Mouse (Mus musculus): Measurements from ENCODE around the gene Igbp1. TPM values are rescaled to one million over a fixed set of nuclear protein-coding genes. Genes with fewer than 3 reads are reported as not detected.

Igbp1 gene
- polyA plus RNA-seq, 1 experiment from 2014 or later, result 40.9 TPM

DNA sequence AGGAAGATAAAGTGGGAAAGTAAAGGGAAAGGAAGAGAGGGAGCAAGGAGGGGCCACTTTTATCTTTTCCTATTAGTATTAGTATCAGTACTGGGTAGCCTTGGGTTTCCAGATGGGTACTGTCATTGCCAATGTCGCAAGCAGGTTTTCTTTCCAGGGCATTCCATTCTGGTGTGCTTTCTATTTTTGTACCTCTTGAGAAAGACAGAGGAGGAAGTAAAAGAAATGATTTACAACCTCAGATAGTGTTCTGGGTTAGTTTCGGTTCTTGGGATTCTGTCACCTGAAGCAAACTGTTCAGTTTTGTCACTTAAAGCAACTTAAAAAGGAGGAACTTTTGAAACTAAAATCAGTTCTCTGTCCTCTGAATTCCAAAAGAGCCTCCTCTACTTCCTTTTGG lies 24.4 kb downstream of the Igbp1 start:
- DNase-seq (ENCODE audit: low spot score), result no peak
- H3K9me3 ChIP-seq (replicated peaks), result no peaks in the 10 kb centered on the region
- no peak overlapping the region for H3K4me3 ChIP-seq
- H3K27ac ChIP-seq (replicated peaks), result no peak overlapping the region
- 97% methylated on average over 2 of the region's 2 CpGs for WGBS
- H3K36me3 ChIP-seq, result peaks cover 23% of the 10 kb centered on the region
- H3K4me1 ChIP-seq, result no peaks in the 10 kb centered on the region
- peaks cover 95% of the 10 kb centered on the region for H3K27me3 ChIP-seq (ENCODE audit: low read depth, poor library complexity, severe bottlenecking)

DNA sequence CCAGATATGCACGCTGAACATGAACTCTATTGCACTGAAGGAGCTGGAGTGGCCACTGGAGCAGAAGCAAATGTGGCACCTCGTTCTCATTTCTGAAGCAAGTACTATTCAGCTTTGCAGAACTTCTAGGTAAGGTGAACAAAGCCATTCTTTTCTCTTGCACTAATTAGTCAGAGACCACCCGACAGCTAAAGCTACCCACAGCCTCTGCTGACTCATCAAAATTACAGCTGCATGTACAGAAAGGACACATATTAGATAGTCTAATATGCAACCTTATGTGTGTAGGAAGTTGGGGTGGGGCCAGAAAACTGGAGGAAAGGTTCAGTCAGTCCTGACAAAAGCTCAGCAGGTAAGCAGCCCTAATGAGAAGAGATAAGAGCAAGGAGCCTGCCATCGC lies 30.4 kb downstream of the Igbp1 start, which contains the start of gene Dgat2l6:
Dgat2l6 (plus strand) TSS at position 368 of the 400 bp plus-strand sequence.
- no peak for DNase-seq (ENCODE audit: low spot score)
- H3K27me3 ChIP-seq (ENCODE audit: low read depth, poor library complexity, severe bottlenecking), result peaks cover 95% of the 10 kb centered on the region
- no peak within 1 kb of the TSS for H3K27ac ChIP-seq (replicated peaks)
- WGBS, result 85% methylated on average over 4 of the region's 4 CpGs
- H3K9me3 ChIP-seq (replicated peaks), result no peaks in the 10 kb centered on the region
- no peaks in the 10 kb centered on the region for H3K36me3 ChIP-seq
- no peaks in the 10 kb centered on the region for H3K4me1 ChIP-seq
- H3K4me3 ChIP-seq, result no peak within 1 kb of the TSS

DNA sequence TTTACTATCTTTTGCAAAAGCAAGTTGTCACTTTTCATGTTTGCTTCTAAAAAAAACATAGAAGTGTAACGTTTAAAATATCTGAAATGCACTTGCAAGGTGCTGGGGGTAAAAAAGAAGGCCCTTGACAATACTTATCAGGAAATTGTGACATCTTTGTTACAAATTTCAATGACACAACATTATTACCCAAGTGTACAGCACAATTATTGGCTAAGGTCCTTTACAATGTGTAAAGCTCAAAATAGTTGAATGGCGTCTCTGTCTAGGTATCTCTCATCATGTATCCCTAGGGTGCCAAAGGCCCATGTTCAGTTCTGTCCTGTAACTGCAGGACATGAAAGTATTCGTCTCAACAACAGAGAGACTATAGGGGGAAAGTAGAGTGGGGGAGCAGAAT lies 61.9 kb downstream of the Igbp1 start:
- 84% methylated on average over 3 of the region's 3 CpGs for WGBS
- H3K36me3 ChIP-seq, result no peaks in the 10 kb centered on the region
- H3K27me3 ChIP-seq (ENCODE audit: low read depth, poor library complexity, severe bottlenecking), result peaks cover 56% of the 10 kb centered on the region
- no peaks in the 10 kb centered on the region for H3K9me3 ChIP-seq (replicated peaks)
- no peak for DNase-seq (ENCODE audit: low spot score)
- H3K27ac ChIP-seq (replicated peaks), result no peak overlapping the region
- H3K4me3 ChIP-seq, result no peak overlapping the region
- no peaks in the 10 kb centered on the region for H3K4me1 ChIP-seq

DNA sequence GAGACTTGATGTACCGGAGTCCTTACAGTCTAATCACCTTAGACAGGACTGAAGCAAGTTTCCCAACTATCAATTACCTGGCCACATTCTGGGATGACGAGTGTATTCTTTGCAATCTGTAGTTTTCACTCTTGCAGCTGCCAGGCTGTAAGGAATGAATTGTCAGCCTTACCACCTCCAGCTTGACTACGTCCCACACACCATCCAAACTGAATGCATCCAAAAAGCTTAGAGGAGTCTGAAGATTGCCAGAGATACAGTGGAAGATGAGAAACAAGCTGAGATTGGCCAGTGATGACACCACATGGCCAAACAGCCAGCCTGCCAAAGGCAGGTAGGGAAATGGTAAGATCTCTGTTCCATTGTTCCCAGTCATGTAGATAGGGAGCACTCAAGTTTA lies 71.6 kb downstream of the Igbp1 start:
- Histone ChIP-seq H3K27me3 (ENCODE audit: low read depth, poor library complexity, severe bottlenecking) (peaks cover 36% of the 10 kb centered on the region), H3K9me3 (replicated peaks) (no peaks in the 10 kb centered on the region), H3K4me3 (no peak overlapping the region), H3K4me1 (no peaks in the 10 kb centered on the region), H3K27ac (replicated peaks) (no peak overlapping the region), H3K36me3 (no peaks in the 10 kb centered on the region)
- WGBS, result 91% methylated on average over 3 of the region's 3 CpGs
- DNase-seq (ENCODE audit: low spot score), result no peak

Other genes starting within 250 kb of the Igbp1 start
- not detected in 2 replicates for gene Otud6a, start 65.3 kb upstream of the Igbp1 start, polyA plus RNA-seq (2016; fragmentation: Nextera tagmentation; extraction: Ambion mirVana)
- gene Awat2, start 51.6 kb upstream of the Igbp1 start, polyA plus RNA-seq (2016; fragmentation: Nextera tagmentation; extraction: Ambion mirVana), result 0.75 and 0.84 TPM in 2 replicates
- not detected in 2 replicates for gene Dgat2l6, start 30.5 kb downstream of the Igbp1 start, polyA plus RNA-seq (2016; fragmentation: Nextera tagmentation; extraction: Ambion mirVana)
- gene Awat1, start 78.0 kb downstream of the Igbp1 start, polyA plus RNA-seq (2016; fragmentation: Nextera tagmentation; extraction: Ambion mirVana), result not detected in 2 replicates
- gene P2ry4, start 100.6 kb downstream of the Igbp1 start, polyA plus RNA-seq (2016; fragmentation: Nextera tagmentation; extraction: Ambion mirVana), result not detected in 2 replicates
- not detected in 2 replicates for gene Arr3, start 111.2 kb downstream of the Igbp1 start, polyA plus RNA-seq (2016; fragmentation: Nextera tagmentation; extraction: Ambion mirVana)
- gene Kif4, start 131.4 kb downstream of the Igbp1 start, polyA plus RNA-seq (2016; fragmentation: Nextera tagmentation; extraction: Ambion mirVana), result 45.7 and 48.1 TPM in 2 replicates
- gene Pdzd11, start 132.3 kb downstream of the Igbp1 start, polyA plus RNA-seq (2016; fragmentation: Nextera tagmentation; extraction: Ambion mirVana), result 143 and 153 TPM in 2 replicates
- gene Gdpd2, start 235.6 kb downstream of the Igbp1 start, polyA plus RNA-seq (2016; fragmentation: Nextera tagmentation; extraction: Ambion mirVana), result 10.8 and 14.8 TPM in 2 replicates